Mouse (Mus musculus) liver, embryonic 15.5 days (tissue): ENCODE measurements around the gene Cited2. TPM values are rescaled to one million over a fixed set of nuclear protein-coding genes. Genes with fewer than 3 reads are reported as not detected.

ENCODE experiments used
- ATAC-seq: fragments of 200-750 bp; cut with Nextera tagmentation; 2 replicates; pipeline ENCODE4 v1.8.0; 2017; ENCODE audit warnings: moderate number of reproducible peaks, mild to moderate bottlenecking, moderate library complexity; ENCODE audit not compliant: insufficient read depth
- H3K27ac ChIP-seq: fragments of 300-500 bp; sonication (generic); replicated peaks from 2 replicates; pipeline ENCODE4 v1.5.1; 2015; ENCODE audit warnings: mild to moderate bottlenecking, inconsistent platforms
- H3K27me3 ChIP-seq: fragments of 300-500 bp; sonication (generic); 2 replicates; pipeline ENCODE4 v1.6.1; 2015; ENCODE audit warnings: mild to moderate bottlenecking, inconsistent platforms
- H3K36me3 ChIP-seq: fragments of 300-500 bp; sonication (generic); replicated peaks from 2 replicates; pipeline ENCODE4 v1.6.1; 2015; ENCODE audit warnings: moderate library complexity, mild to moderate bottlenecking, inconsistent platforms
- H3K4me1 ChIP-seq: fragments of 300-500 bp; sonication (generic); replicated peaks from 2 replicates; pipeline ENCODE4 v1.6.1; 2015; ENCODE audit warnings: inconsistent platforms
- H3K4me2 ChIP-seq: fragments of 300-500 bp; sonication (generic); 2 replicates; pipeline ENCODE4 v1.6.1; 2015; ENCODE audit warnings: moderate library complexity, mild to moderate bottlenecking, inconsistent platforms
- H3K4me3 ChIP-seq: fragments of 300-500 bp; sonication (generic); replicated peaks from 2 replicates; pipeline ENCODE4 v1.5.1; 2015; ENCODE audit warnings: mild to moderate bottlenecking, inconsistent platforms
- H3K9ac ChIP-seq: fragments of 300-500 bp; sonication (generic); 2 replicates; pipeline ENCODE4 v1.6.1; 2015; ENCODE audit warnings: moderate library complexity, mild to moderate bottlenecking, inconsistent platforms
- H3K9me3 ChIP-seq: fragments of 300-500 bp; sonication (generic); replicated peaks from 2 replicates; pipeline ENCODE4 v1.6.1; 2016; ENCODE audit warnings: inconsistent platforms
- WGBS: fragments of 180-500 bp; shearing (Covaris S2); methylation state at CpG from one replicate; pipeline ENCODE4 v1.1.7; 2015; ENCODE audit warnings: mixed read lengths; ENCODE audit not compliant: insufficient replicate concordance; 5-methylcytosine and 5-hydroxymethylcytosine counted together
- polyA plus RNA-seq: library from polyadenylated mRNA; unstranded; fragments of >200 nt; fragmentation: Nextera tagmentation; extraction: Ambion mirVana; gene quantifications from 2 replicates; pipeline ENCODE4 v1.2.1, GENCODE M21; 2015

The Cited2 gene
- polyA plus RNA-seq: 17.4 TPM in 2 replicates

DNA sequence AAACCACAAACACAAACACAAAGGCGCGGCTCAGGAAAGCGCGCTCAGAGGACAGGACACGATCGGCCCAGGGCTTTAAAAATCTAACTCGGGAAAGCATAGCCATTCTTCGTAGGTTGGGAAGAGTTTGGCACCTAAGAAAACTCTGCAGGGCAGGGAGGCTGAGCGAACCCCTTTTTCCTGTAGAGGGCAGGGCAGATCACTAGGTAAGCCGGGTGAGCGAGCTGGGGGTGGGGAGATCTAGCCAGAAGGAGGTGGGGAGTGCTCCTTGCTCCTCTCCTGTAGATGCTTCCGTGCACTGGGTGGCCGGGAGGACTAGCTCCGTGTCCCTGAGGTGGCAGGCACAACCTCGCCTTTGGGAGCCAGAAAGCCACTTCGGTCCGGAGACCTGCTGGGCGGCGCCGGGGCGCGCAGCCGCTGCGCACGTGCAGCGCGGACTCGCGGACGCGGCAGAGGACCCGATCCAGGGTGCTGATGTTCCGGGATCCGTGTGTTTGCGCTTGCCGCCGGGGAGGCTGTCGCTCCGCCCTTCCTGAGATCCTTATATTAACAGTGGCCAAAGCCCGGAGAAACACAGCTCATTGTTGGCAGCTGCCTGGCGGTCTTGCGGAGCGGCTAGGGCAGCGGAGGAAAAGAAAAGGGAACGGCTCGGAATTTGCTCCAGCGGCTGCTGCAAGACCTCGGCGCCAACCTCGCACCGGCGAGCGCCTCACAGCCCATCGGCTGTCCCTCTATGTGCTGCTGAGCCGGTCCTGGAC, at the start of gene Cited2:
TSS of gene Cited2 (plus strand) at position 566 of the 758 bp plus-strand sequence.
- H3K36me3 ChIP-seq: no peaks in the 10 kb centered on the region
- peak within 1 kb of the TSS; percentile 98 for H3K4me2 ChIP-seq
- peak; percentile 77 for ATAC-seq
- H3K9ac ChIP-seq: peak within 1 kb of the TSS; percentile 88
- no peaks in the 10 kb centered on the region for H3K27me3 ChIP-seq
- peak within 1 kb of the TSS; percentile 87 for H3K4me3 ChIP-seq
- H3K9me3 ChIP-seq: no peaks in the 10 kb centered on the region
- peaks cover 86% of the 10 kb centered on the region for H3K4me1 ChIP-seq
- under 1% methylated on average over 55 of the region's 55 CpGs for WGBS
- H3K27ac ChIP-seq: peak within 1 kb of the TSS; percentile 96

DNA sequence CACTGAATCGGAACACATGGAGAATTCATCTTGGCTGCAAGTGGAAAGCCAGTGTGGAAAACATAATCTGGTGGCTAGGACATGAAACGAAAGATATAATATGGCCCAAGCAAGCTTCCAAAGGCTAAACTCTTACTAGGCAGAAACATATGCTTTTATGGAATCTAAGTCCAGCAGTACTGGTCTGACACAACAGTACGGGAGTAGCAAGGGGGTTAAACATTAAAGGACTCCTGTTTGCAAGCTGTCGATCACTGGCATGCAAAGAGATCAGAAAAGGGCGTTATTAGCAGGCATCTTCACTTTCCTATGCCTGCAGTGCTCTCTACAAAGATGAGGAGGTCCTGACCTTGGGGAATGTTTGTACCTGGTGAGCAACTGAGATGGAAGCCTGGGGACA, 48.6 kb upstream of the Cited2 start:
- WGBS: 61% methylated on average over 5 of the region's 5 CpGs
- no peak overlapping the region for H3K4me3 ChIP-seq
- H3K27me3 ChIP-seq: no peaks in the 10 kb centered on the region
- no peak overlapping the region; the same call in 1 of the 2 replicates for H3K27ac ChIP-seq
- ATAC-seq: peak; percentile 40; the same call in 1 of the 2 replicates
- H3K36me3 ChIP-seq: no peaks in the 10 kb centered on the region
- peaks cover 7% of the 10 kb centered on the region for H3K4me1 ChIP-seq
- no peak overlapping the region for H3K4me2 ChIP-seq
- H3K9me3 ChIP-seq: no peaks in the 10 kb centered on the region
- no peak overlapping the region for H3K9ac ChIP-seq

DNA sequence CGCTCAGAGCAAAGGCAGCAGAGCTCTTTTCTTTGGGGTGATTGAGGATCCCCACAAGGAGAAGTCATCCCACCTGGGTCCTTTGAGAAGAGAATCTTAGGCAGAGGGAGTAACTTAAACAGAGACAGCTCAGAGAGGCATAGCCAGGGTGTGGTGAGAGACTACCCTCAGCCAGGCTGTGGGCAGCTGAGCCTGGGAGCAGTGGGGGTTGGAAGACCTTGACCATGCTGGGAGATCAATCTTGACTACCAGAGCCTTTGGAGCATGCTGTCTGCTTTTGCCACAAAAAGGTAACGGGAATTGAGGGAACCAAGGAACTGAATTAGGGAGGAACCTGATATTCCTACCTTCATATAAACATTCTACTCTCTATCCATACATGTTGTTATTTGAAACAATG, 48.1 kb upstream of the Cited2 start:
- no peaks in the 10 kb centered on the region for H3K36me3 ChIP-seq

DNA sequence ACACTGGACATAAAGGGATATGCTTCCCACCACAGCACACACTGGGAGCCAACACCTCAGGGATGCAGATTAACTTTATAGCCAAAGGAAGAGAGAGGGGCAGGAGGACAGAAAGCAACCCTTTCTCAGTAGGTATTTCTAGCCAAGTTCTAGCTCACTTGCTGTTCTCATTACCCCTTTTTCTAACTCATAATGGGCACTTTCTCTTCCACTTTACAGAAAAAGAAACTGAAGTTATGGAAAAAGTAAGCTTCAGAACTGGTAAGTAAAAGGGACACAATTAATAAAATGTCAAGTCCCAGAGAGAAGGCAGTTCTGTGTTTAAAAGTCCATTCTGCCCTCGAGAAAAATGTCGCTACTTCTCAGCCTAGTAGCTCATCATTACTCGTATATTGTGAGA, 46.6 kb upstream of the Cited2 start:
- Histone ChIP-seq H3K4me1 (peaks cover 7% of the 10 kb centered on the region), H3K4me3 (no peak overlapping the region), H3K27ac (no peak overlapping the region), H3K27me3 (no peaks in the 10 kb centered on the region), H3K9me3 (no peaks in the 10 kb centered on the region), H3K36me3 (no peaks in the 10 kb centered on the region), H3K4me2 (no peak overlapping the region), H3K9ac (no peak overlapping the region)
- ATAC-seq: no peak
- 67% methylated on average over 3 of the region's 3 CpGs for WGBS

More for the DNA sequence above, 48.1 kb upstream of the Cited2 start:
- peaks cover 7% of the 10 kb centered on the region for H3K4me1 ChIP-seq
- no peaks in the 10 kb centered on the region for H3K27me3 ChIP-seq
- H3K4me3 ChIP-seq: no peak overlapping the region
- no peak overlapping the region for H3K9ac ChIP-seq
- no peak for ATAC-seq
- H3K9me3 ChIP-seq: no peaks in the 10 kb centered on the region
- H3K4me2 ChIP-seq: no peak overlapping the region
- no peak overlapping the region for H3K27ac ChIP-seq
- WGBS: 58% methylated on average over 2 of the region's 2 CpGs

DNA sequence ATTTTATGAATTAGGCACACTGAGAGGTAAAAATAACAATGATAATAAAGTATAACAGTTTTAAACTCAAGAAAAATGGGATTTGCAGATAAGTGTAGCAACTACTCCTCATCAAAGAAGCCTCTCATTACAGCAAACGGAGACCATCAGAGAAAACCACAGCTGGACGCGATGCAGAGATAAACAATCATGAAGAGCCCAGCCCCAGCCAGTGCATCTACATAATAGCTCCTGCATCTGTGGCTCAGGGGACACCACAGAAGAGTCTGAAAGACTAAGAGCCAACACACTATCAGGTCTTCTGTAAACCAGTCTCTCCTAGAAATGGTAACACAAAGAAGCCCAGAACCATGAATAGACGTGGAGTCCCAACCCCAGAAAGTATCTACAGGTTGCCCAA, 45.7 kb upstream of the Cited2 start:
- 0 out of 2 replicates have a peak, but pooled peaks have one; percentile 34 for ATAC-seq
- H3K36me3 ChIP-seq: no peaks in the 10 kb centered on the region
- H3K9ac ChIP-seq: no peak overlapping the region
- H3K9me3 ChIP-seq: no peaks in the 10 kb centered on the region
- H3K4me3 ChIP-seq: no peak overlapping the region
- 25% methylated on average over 4 of the region's 4 CpGs for WGBS
- no peak overlapping the region for H3K4me2 ChIP-seq
- no peaks in the 10 kb centered on the region for H3K27me3 ChIP-seq
- H3K4me1 ChIP-seq: peaks cover 7% of the 10 kb centered on the region
- H3K27ac ChIP-seq: no peak overlapping the region

DNA sequence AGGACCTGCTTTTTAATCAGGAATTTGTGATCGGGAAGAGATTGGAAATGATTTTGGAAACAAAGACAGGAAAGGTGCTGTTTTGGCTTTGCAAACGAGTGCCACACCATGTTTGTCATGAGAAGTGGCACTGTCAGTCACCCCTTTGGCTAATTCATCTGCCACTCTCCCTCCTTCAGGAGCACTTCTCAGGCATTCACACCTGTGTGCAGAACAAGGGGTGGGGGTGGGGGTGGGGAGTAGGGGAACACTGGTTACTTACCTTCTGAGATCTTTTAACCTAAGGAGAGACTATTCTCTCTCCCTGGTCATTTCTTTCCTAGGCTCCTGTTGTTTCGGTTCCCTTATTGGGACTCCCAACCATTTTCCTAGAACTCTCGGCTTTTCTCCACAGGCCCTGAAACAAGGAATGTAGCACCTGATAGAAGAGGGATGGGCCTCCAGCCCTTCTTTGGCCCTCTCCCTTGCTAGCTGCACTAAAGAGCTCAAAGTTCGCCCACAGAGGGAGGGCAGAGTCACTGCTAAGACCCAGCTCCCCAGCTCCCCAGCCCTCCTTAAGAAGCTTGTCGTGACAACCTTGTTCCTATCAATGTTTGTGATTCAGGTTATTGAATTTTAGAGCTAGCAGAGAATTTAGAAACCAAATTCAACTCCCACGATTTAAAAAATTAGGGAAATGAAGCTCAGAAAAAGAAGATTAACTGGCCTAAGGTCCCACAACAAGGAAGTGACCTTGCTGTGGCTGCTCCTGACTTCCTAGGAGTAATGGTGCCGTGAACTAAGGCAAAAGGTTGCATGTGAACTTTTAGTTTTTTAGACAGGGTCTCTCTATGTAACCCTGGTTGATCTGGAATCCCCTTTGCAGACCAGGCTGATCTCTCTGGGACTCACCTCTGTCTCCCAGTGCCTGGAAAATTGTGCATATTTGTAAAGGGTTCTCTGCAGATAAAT, 42.3 kb upstream of the Cited2 start:
- 55% methylated on average over 8 of the region's 8 CpGs for WGBS
- ATAC-seq: no peak
- H3K4me2 ChIP-seq: no peak overlapping the region

DNA sequence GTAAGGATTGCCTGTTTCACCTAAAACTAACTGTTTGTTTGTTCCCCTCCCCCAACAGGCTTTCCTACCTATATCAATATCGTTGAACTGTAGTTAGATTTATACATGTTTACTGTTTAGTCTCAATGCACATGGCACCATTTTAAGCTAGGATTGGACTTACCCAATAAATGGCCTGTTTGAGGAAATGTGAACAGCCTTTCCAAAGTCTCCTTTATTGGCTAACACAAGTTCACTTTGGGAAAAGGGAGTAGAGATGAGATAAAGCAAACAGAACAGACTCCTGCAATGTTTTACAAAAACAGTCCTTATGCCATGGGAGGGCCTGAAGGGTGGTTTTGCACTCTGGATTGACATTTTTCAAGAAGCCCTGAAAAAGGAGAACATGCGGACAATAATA, 41.6 kb upstream of the Cited2 start:
- H3K4me1 ChIP-seq: peaks cover 14% of the 10 kb centered on the region
- H3K36me3 ChIP-seq: no peaks in the 10 kb centered on the region
- H3K27me3 ChIP-seq: no peaks in the 10 kb centered on the region
- no peak for ATAC-seq
- WGBS: 64% methylated on average over 2 of the region's 2 CpGs
- no peak overlapping the region for H3K4me2 ChIP-seq
- no peak overlapping the region for H3K9ac ChIP-seq
- no peak overlapping the region for H3K27ac ChIP-seq
- no peaks in the 10 kb centered on the region for H3K9me3 ChIP-seq
- no peak overlapping the region for H3K4me3 ChIP-seq

More for the DNA sequence above, 42.3 kb upstream of the Cited2 start:
- Histone ChIP-seq H3K36me3 (no peaks in the 10 kb centered on the region), H3K27ac (no peak overlapping the region), H3K9me3 (no peaks in the 10 kb centered on the region), H3K9ac (no peak overlapping the region), H3K4me1 (peaks cover 14% of the 10 kb centered on the region), H3K4me3 (no peak overlapping the region), H3K27me3 (no peaks in the 10 kb centered on the region)

DNA sequence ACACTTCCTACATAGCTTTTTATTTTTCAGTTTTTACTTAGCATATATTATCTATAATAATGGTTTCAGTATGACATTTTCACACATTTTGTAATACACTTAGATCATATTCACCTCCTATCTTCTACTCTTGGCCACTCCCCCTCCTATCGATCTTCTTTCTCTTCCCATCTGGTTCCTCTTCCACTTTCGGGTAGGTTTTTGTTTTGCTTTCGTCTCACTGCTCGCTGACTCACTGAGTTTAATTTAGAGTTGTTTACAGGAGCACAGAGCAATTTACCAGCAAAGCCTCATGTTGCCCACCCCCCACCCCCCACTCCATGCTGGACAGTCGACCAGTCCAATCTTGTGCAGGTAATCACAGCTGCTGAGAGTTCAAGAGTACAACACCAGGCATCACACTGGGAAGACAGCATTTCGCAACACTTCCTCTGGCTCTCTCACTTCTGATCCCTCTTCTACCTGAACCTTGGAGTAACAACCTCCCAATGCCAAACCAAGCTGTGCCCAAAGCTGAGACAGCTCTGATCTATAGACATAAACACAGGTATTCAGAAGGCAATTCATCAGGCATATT, 39.1 kb upstream of the Cited2 start:
- Histone ChIP-seq H3K27me3 (no peaks in the 10 kb centered on the region), H3K27ac (no peak overlapping the region), H3K9ac (no peak overlapping the region), H3K4me2 (peak overlapping the region; percentile 46), H3K4me1 (peaks cover 8% of the 10 kb centered on the region), H3K4me3 (peak overlapping the region; percentile 34), H3K9me3 (no peaks in the 10 kb centered on the region), H3K36me3 (no peaks in the 10 kb centered on the region)
- peak; percentile 72 for ATAC-seq
- WGBS: 14% methylated on average over 6 of the region's 6 CpGs

DNA sequence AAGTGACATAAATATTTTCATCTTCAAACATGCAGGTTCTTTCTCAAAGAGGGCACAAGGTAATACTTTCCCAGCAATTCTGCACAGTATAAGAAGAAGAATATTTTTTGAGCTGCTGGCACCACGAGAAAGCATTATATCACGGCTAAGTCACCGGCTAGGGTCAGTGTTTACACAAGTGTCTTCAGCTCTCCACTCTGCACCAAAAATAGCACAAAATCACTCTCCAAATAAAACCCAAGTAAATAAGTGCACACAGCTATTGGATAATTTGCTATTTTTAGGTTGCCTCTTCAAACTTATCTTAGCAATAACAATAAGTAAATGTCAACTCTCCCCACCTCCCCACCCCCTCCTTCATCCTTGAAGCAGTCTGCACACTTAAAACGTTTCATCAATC, 33.2 kb upstream of the Cited2 start:
- H3K36me3 ChIP-seq: no peaks in the 10 kb centered on the region
- H3K27me3 ChIP-seq: no peaks in the 10 kb centered on the region
- H3K27ac ChIP-seq: no peak overlapping the region
- no peak overlapping the region for H3K9ac ChIP-seq
- H3K4me1 ChIP-seq: no peaks in the 10 kb centered on the region
- H3K4me2 ChIP-seq: no peak overlapping the region
- no peak for ATAC-seq
- no peak overlapping the region for H3K4me3 ChIP-seq
- WGBS: 50% methylated on average over 4 of the region's 4 CpGs
- H3K9me3 ChIP-seq: no peaks in the 10 kb centered on the region

DNA sequence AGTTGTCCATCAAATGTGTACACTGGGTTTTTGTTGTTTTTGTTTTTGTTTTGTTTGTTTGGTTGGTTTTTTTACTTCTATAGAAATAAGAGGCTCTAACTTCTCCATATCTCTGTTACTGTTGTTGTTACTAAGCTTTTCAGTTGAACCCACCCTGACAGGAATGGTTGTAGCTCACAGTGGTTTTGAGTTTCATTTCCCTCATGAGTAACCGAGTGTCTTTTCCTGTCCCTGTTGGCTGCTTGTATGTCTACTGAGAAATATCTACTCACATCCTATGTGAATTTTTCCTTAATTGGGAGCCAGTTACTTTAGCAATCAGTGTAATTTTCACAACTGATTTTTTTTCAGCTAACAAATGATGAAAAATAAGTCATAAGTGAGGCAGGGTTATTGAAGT, 31.3 kb upstream of the Cited2 start:
- H3K4me2 ChIP-seq: no peak overlapping the region
- H3K27me3 ChIP-seq: no peaks in the 10 kb centered on the region
- H3K36me3 ChIP-seq: no peaks in the 10 kb centered on the region
- H3K9me3 ChIP-seq: no peaks in the 10 kb centered on the region
- H3K4me3 ChIP-seq: no peak overlapping the region
- WGBS: 41% methylated on average over 1 of the region's 1 CpGs
- H3K27ac ChIP-seq: no peak overlapping the region
- ATAC-seq: no peak
- H3K4me1 ChIP-seq: no peaks in the 10 kb centered on the region
- no peak overlapping the region for H3K9ac ChIP-seq

DNA sequence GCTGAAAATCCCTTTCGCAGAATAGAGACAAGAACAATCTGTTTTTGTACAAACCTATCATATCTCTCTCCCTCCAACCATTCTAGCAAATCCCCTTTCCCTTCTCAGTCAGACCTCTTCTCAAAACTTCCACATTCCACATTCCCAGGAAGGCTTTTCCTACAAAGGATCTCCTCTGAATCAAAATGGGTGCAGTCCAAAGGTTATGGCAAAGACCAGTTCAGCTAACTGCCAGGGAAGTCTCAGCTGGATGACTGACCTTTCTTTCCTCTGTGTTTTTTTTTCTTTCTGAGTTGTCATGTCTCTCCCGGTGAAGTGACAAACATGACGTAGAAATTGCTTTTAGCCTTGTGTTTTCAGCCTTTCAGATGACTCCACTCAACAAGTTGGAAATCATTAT, 27.2 kb upstream of the Cited2 start:
- no peak overlapping the region for H3K4me2 ChIP-seq
- no peaks in the 10 kb centered on the region for H3K27me3 ChIP-seq
- no peak overlapping the region for H3K27ac ChIP-seq
- H3K9me3 ChIP-seq: no peaks in the 10 kb centered on the region
- no peaks in the 10 kb centered on the region for H3K4me1 ChIP-seq
- no peak overlapping the region for H3K4me3 ChIP-seq
- 64% methylated on average over 3 of the region's 3 CpGs for WGBS
- H3K36me3 ChIP-seq: no peaks in the 10 kb centered on the region
- ATAC-seq: no peak
- H3K9ac ChIP-seq: no peak overlapping the region
